Mouse (Mus musculus): ENCODE results near the gene Ispd.

The Ispd gene

GRCm38 (mm10) chr12:36426163-36427045 is 45.2 kb downstream of the Ispd start:
- TF ChIP-seq GATA4 (IDR thresholded peaks at IDR 0.05; ENCODE audit: insufficient replicate concordance, low read length) = no peak

- no peak for TF ChIP-seq GATA4 (IDR thresholded peaks at IDR 0.05; ENCODE audit: insufficient replicate concordance, low read length)
These were observed 55.7 kb downstream of the Ispd start for GRCm38 (mm10) chr12:36436956-36437355.

DNA sequence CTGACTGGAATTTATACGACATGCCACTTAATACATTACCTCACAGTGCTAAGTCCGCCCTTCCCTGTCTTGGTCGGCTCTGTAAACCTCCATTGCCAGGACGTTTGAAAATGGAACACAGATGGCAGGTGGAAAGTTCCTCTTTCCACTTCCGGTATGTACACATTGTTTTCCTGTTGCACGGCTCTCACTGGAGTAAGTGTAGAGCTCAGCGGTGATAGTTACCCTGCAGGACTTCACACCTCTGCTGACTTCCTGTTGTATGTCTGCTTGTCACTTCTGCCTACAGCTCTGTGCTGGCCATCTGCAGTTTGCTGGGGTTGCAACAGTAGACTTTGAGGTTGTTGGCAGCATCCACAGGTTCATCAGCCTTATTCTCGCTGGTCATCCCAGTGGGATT is 58.1 kb downstream of the Ispd start:
- no peak for TF ChIP-seq GATA4 (IDR thresholded peaks at IDR 0.05; ENCODE audit: insufficient replicate concordance, low read length)

DNA sequence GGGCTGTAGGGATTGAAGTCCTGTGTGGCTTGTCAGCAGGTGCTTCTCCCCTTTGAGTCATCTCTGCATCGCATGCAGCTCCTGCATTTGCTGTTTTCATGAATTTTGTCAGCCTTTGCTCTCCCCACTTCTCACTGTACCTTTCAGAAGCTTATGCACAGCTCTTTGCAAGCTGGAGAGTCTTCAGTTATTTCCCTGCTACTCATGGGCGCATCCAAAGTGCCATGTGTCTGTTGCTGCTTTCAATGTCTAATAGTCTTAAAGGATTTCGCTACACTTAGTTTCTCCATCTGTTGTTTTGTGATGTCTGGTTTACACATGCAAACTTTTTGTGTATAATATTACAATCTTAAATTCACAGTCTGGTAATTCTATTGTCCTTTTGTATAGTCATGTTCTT is 74.8 kb downstream of the Ispd start:
- TF ChIP-seq GATA4 (IDR thresholded peaks at IDR 0.05; ENCODE audit: insufficient replicate concordance, low read length) = no peak

GRCm38 (mm10) chr12:36457726-36458125 is 76.5 kb downstream of the Ispd start:
- no peak for TF ChIP-seq GATA4 (IDR thresholded peaks at IDR 0.05; ENCODE audit: insufficient replicate concordance, low read length)

- TF ChIP-seq GATA4 (IDR thresholded peaks at IDR 0.05; ENCODE audit: insufficient replicate concordance, low read length) = no peak
These were observed 87.2 kb downstream of the Ispd start for GRCm38 (mm10) chr12:36468325-36469044.

- no peak for TF ChIP-seq GATA4 (IDR thresholded peaks at IDR 0.05; ENCODE audit: insufficient replicate concordance, low read length)
These were observed 90.2 kb downstream of the Ispd start for GRCm38 (mm10) chr12:36471411-36471810.

DNA sequence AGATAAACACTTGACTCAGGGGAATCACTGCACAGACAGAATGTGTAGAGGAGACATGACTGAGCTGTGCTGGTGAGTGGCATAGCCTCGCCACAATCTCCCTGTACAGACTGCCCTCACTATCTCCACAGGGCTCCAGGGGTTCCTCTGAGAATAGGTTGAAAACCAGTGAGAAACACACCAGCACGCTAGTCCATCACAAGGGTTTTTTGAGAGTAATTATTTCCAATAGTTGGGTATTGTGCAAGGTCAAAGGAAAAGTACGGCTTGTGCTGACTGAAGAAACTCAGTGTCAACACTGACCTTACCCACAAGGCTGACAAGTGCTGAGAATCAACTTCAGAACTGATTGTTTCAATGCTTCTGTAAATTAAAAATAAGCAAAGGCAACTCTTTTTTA is 92.9 kb downstream of the Ispd start:
- no peak for TF ChIP-seq GATA4 (IDR thresholded peaks at IDR 0.05; ENCODE audit: insufficient replicate concordance, low read length)

DNA sequence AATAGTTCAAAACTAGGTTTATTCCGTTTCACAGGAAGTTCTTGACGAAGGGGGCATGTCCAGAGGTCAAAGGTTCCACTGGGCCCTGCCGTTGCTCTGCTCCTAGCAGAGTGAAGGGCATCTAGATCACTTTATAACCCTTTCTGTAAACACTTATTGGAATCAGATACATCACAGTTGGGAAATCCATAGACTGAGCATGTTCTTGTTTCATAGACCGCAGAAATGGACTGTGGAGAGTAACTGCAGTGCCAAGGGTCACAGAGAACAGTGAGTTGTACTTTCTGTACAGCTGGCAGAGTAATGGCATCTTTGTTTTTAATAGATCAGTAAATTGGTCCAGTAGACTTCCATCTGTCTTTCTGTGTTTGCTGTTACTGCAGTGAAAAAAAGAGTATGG is 94.0 kb downstream of the Ispd start:
- no peak for TF ChIP-seq GATA4 (IDR thresholded peaks at IDR 0.05; ENCODE audit: insufficient replicate concordance, low read length)

DNA sequence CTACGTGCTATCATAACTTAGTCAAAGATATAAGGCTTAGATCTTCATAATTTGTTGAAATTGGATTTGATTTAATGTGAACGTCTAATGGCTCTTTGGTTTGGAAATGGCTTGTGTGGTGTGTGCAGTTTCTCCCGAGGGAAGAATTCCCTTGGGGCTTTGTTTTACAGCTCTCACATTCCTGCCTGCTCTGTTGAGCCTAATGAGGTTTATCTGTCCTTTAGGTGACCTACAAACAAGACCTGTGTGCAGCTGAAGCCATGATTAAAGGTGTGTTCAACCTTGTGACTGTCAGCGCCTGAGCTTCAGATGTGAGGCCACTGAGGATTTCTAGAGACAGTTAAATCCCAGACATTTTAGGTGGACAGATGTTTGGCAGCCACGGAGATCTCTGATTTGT is 95.2 kb downstream of the Ispd start:
- no peak for TF ChIP-seq GATA4 (IDR thresholded peaks at IDR 0.05; ENCODE audit: insufficient replicate concordance, low read length)

DNA sequence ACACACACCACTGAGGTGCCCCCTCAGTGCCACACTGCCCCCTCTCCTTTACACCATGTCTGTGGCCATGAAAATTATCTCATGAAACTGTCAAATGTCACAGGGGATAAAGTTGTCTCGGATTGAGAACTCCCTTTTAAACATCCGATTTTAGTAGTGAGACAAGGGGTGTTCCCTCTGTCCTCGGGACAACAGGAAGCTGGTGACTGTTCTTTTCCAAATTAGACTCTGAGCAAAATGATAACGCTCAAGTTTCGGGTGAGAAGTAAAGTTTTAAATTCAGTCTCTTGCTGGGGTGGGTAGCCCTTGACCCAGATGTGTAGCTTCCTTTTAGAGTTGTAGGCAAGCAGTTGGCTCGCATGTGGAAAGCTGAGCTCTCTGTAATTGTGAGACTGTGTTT is 96.3 kb downstream of the Ispd start:
- TF ChIP-seq GATA4 (IDR thresholded peaks at IDR 0.05; ENCODE audit: insufficient replicate concordance, low read length) = no peak

DNA sequence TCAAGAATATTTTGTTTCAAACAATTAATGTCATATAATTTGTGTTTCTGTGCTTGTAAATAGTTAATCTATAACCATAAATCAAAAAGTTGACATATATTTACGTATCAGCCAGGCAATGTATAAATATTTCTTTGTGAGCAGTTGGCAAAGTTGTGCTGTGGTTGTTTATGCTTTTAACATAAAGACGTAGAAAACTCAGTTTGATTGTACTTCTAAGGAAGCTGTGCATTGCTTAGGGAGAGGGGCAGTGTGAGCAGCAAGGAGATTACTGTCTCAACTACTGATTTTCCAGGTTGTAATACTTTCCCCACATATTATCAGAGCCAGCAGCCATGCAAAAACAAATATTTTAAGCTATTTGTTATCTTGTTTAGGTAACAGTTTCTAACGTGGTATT is 96.7 kb downstream of the Ispd start:
- no peak for TF ChIP-seq GATA4 (IDR thresholded peaks at IDR 0.05; ENCODE audit: insufficient replicate concordance, low read length)

DNA sequence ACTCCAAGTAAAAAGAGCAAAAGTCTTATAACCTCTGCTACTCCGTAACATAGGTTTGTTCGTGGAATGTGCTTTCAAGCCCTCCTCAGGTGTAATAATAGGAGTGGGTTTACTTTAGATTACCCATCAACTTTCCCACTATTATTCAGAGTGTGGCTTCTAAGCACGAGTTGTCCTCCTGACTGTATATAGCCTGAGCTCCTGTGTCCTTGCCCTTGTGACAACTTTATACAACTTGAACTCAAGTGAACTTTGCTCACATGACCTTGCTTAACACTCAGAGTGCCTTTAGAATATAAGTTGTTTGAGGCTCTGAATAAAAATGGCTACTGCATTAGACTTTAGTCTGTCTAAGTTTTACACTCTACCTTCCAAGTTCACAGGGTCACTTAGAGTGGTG is 100.5 kb downstream of the Ispd start:
- no peak for TF ChIP-seq GATA4 (IDR thresholded peaks at IDR 0.05; ENCODE audit: insufficient replicate concordance, low read length)

GRCm38 (mm10) chr12:36483346-36483745 is 102.1 kb downstream of the Ispd start:
- TF ChIP-seq GATA4 (IDR thresholded peaks at IDR 0.05; ENCODE audit: insufficient replicate concordance, low read length) = no peak

DNA sequence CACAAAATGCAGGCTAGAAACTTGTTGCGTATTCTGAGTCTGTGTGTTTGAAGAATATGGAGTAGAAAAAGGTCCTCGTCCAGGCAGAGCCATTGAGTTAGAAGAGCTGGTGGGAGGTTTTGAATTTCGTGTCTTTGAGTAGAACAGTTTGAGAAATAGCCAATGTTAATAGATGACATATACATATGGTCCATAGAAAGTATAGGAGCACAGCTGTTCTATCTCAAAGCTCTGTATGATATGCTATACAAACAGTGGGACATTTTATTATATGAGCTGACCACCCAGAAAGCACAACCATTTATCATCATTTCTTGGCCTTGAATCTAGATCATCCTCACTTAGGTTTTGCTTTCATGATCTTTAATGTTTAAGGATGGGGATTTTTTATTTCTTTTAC is 116.3 kb downstream of the Ispd start:
- TF ChIP-seq GATA4 (IDR thresholded peaks at IDR 0.05; ENCODE audit: insufficient replicate concordance, low read length) = no peak
